Mouse (Mus musculus): Measurements from ENCODE around the gene Rgs16. TPM values are rescaled to one million over a fixed set of nuclear protein-coding genes. Genes with fewer than 3 reads are reported as not detected.

Gene Rgs16
- polyA plus RNA-seq, 1 experiment: 2.6 TPM

- TF ChIP-seq POLR2A (IDR thresholded peaks at IDR 0.05; ENCODE audit: borderline replicate concordance, control insufficient read depth, low read depth, low read length) (no peak), CTCF (IDR thresholded peaks at IDR 0.05; ENCODE audit: control insufficient read depth, insufficient read depth, low read length) (no peak)
- Histone ChIP-seq H3K4me1 (ENCODE audit: control insufficient read depth, insufficient read depth, low read length) (no peaks in the 10 kb centered on the region), H3K27ac (ENCODE audit: control insufficient read depth, insufficient read depth, low read depth, low read length, poor library complexity) (no peak overlapping the region), H3K4me3 (replicated peaks; ENCODE audit: control insufficient read depth, low read depth, low read length) (no peak overlapping the region)
- 70% methylated on average over 2 of the region's 2 CpGs for WGBS
Measured at GRCm38 (mm10) chr1:153729806-153730205, 10.3 kb upstream of the Rgs16 start.

DNA sequence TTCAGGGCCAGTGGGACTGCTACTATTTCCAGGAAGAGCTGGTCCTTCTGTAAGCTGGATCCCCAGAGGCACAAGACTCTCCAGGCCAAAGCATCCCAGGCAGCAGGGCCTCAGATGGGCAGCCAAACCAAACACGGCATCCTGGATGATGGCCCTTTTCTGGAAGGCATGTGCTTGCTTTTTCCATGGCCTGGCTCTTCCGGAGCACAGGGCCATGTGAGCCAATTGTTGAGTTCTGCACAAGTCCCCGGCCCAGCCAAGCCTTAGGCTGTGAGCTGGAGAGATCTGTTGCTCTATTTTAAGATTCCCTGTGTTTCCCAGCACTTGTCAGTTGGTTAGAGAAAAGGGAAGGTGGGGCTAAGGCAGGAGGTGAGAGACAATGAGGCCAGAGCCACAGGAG, 9.5 kb upstream of the Rgs16 start:
- Histone ChIP-seq H3K27ac (ENCODE audit: control insufficient read depth, insufficient read depth, low read depth, low read length, poor library complexity) (no peak overlapping the region), H3K4me1 (ENCODE audit: control insufficient read depth, insufficient read depth, low read length) (no peaks in the 10 kb centered on the region), H3K4me3 (replicated peaks; ENCODE audit: control insufficient read depth, low read depth, low read length) (no peak overlapping the region)
- TF ChIP-seq POLR2A (IDR thresholded peaks at IDR 0.05; ENCODE audit: borderline replicate concordance, control insufficient read depth, low read depth, low read length) (no peak), CTCF (IDR thresholded peaks at IDR 0.05; ENCODE audit: control insufficient read depth, insufficient read depth, low read length) (no peak)
- WGBS: 77% methylated on average over 3 of the region's 3 CpGs

DNA sequence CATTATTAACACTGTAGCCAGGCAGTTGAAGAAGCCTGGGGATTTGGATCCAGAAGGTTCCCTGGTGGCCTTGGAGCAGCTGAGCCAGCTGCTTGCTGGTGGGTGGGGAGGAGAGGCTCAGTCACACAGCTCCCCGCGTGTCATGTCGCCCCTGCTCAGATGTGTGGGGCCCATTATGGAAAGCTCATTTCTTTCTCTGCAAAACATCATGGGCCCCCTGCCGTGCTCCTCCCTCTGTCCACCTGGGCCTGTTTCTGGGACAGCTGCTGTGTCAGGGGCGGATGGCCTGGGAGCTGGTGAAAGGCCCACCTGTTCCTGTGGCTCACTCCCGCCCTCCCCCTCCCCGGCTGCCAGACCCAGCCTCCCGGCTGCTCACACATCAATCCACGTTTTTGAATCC, 7.0 kb upstream of the Rgs16 start:
- Histone ChIP-seq H3K4me3 (replicated peaks; ENCODE audit: control insufficient read depth, low read depth, low read length) (no peak overlapping the region), H3K4me1 (ENCODE audit: control insufficient read depth, insufficient read depth, low read length) (no peaks in the 10 kb centered on the region), H3K27ac (ENCODE audit: control insufficient read depth, insufficient read depth, low read depth, low read length, poor library complexity) (no peak overlapping the region)
- TF ChIP-seq POLR2A (IDR thresholded peaks at IDR 0.05; ENCODE audit: borderline replicate concordance, control insufficient read depth, low read depth, low read length): no peak
- no peak for TF ChIP-seq CTCF (IDR thresholded peaks at IDR 0.05; ENCODE audit: control insufficient read depth, insufficient read depth, low read length)
- 74% methylated on average over 9 of the region's 9 CpGs for WGBS

DNA sequence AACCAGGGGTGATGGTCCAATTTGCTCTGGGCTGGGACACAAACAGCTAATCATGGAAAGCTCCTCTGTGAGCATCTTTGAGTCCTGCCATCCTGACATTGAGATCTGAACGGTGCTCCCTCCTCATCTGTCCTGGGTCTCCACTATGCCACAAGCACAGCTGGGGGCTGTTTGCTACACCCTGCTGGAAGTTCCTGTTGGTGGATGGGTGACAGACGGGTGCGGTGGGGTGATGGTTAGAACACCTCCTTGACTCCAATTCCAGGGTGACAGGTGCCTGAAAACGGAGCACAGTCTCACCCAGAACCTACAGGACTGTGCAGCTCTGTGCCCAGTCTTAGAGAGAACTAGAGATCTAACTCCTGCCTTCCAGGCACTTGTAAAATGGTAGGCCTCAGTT, 5.3 kb upstream of the Rgs16 start:
- Histone ChIP-seq H3K27ac (ENCODE audit: control insufficient read depth, insufficient read depth, low read depth, low read length, poor library complexity) (no peak overlapping the region), H3K4me1 (ENCODE audit: control insufficient read depth, insufficient read depth, low read length) (no peaks in the 10 kb centered on the region), H3K4me3 (replicated peaks; ENCODE audit: control insufficient read depth, low read depth, low read length) (no peak overlapping the region)
- no peak for TF ChIP-seq POLR2A (IDR thresholded peaks at IDR 0.05; ENCODE audit: borderline replicate concordance, control insufficient read depth, low read depth, low read length)
- WGBS: 75% methylated on average over 4 of the region's 4 CpGs

- TF ChIP-seq CTCF (IDR thresholded peaks at IDR 0.05; ENCODE audit: control insufficient read depth, insufficient read depth, low read length): no peak
- no peak for TF ChIP-seq POLR2A (IDR thresholded peaks at IDR 0.05; ENCODE audit: borderline replicate concordance, control insufficient read depth, low read depth, low read length)
- Histone ChIP-seq H3K4me1 (ENCODE audit: control insufficient read depth, insufficient read depth, low read length) (no peaks in the 10 kb centered on the region), H3K27ac (ENCODE audit: control insufficient read depth, insufficient read depth, low read depth, low read length, poor library complexity) (no peak overlapping the region), H3K4me3 (replicated peaks; ENCODE audit: control insufficient read depth, low read depth, low read length) (no peak overlapping the region)
- WGBS: 50% methylated on average over 6 of the region's 6 CpGs
Measured at GRCm38 (mm10) chr1:153736096-153736495, 4.1 kb upstream of the Rgs16 start.

- Histone ChIP-seq H3K4me1 (ENCODE audit: control insufficient read depth, insufficient read depth, low read length) (no peaks in the 10 kb centered on the region), H3K27ac (ENCODE audit: control insufficient read depth, insufficient read depth, low read depth, low read length, poor library complexity) (no peak overlapping the region), H3K4me3 (replicated peaks; ENCODE audit: control insufficient read depth, low read depth, low read length) (no peak overlapping the region)
- TF ChIP-seq POLR2A (IDR thresholded peaks at IDR 0.05; ENCODE audit: borderline replicate concordance, control insufficient read depth, low read depth, low read length) (no peak), CTCF (IDR thresholded peaks at IDR 0.05; ENCODE audit: control insufficient read depth, insufficient read depth, low read length) (no peak)
- WGBS: 66% methylated on average over 9 of the region's 9 CpGs
Measured at GRCm38 (mm10) chr1:153737101-153738085, 2.8 kb upstream of the Rgs16 start.

DNA sequence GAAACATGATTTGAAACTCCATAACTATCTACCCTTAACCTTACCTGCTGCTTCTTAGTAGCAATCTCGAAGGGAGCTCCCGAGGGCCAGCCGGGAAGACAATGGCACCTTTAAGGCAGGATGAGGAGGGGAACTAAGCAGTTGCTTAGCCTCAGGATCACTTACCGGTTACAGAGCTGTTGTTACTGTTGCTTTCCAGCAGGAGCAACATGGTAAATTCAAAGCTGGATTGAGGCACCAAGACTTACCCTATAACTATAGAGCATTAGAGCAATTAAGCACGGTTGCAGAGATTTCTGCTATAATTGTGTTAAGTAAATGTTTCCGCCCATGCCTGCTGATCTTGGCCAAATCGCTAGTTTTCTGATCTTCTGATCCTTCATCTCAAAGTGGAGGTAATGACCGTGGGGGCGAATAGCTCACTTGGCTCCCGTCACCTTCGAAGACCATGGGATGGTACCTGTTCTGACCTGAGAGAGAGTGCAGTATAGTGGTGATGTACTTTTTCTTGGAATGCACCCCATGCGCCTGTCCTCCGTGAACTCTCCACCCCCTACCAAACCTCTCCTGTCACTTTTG, 623 bp upstream of the Rgs16 start:
- Histone ChIP-seq H3K27ac (ENCODE audit: control insufficient read depth, insufficient read depth, low read depth, low read length, poor library complexity) (no peak overlapping the region), H3K4me1 (ENCODE audit: control insufficient read depth, insufficient read depth, low read length) (no peaks in the 10 kb centered on the region), H3K4me3 (replicated peaks; ENCODE audit: control insufficient read depth, low read depth, low read length) (no peak overlapping the region)
- 21% methylated on average over 13 of the region's 13 CpGs for WGBS
- TF ChIP-seq CTCF (IDR thresholded peaks at IDR 0.05; ENCODE audit: control insufficient read depth, insufficient read depth, low read length) (no peak), POLR2A (IDR thresholded peaks at IDR 0.05; ENCODE audit: borderline replicate concordance, control insufficient read depth, low read depth, low read length) (no peak)

DNA sequence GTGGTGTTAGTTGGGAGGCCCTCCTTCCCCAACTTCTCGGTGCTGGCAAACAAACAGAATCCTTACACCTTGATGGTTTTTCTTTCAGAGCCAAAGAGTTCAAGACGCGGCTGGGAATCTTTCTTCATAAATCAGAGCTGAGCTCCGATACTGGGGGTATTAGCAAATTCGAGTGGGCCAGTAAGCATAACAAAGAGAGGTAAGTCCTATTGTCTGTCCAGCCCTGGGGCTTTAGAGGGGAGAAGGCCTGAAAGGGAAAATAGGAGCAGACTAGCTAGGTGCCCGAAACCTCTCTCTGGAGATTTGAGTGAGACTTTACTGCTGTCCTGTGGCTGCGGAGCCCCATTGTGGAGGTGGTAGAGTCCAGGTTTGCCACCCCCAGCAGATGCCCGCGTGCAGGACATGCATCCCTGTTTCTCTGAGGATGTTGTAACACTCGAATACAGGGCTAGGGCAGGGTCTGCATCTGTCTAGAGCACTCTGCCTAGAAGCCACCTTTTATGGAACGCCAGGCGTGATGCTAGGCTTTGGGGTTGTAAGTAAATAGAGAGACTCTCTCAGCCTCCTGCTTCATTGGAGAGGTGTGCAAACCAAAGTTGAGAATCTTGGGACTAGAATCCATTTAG, 739 bp downstream of the Rgs16 start:
- H3K4me3 ChIP-seq (replicated peaks; ENCODE audit: control insufficient read depth, low read depth, low read length): no peak overlapping the region
- WGBS: 51% methylated on average over 12 of the region's 12 CpGs
- TF ChIP-seq POLR2A (IDR thresholded peaks at IDR 0.05; ENCODE audit: borderline replicate concordance, control insufficient read depth, low read depth, low read length) (no peak), CTCF (IDR thresholded peaks at IDR 0.05; ENCODE audit: control insufficient read depth, insufficient read depth, low read length) (no peak)
- no peaks in the 10 kb centered on the region for H3K4me1 ChIP-seq (ENCODE audit: control insufficient read depth, insufficient read depth, low read length)
- no peak overlapping the region for H3K27ac ChIP-seq (ENCODE audit: control insufficient read depth, insufficient read depth, low read depth, low read length, poor library complexity)
